7 mouse cellular contexts compared by ENCODE assay signal in genomic region chr12:13268826-13269449, GRCm38 (mm10). TPM values are rescaled to one million over a fixed set of nuclear protein-coding genes. Genes with fewer than 3 reads are reported as not detected.
DNase-seq lines count a peak whose midpoint lies in the region; ATAC-seq and TF ChIP-seq lines count a peak whose summit lies in the region.

TSS of gene Nbas (plus strand) at chr12:13269133.

- H3K4me1 ChIP-seq in intestine, postnatal 0 days (replicated peaks; ENCODE audit: control insufficient read depth, insufficient read depth, low read length), result 0 out of 2 replicates have a peak, but pooled peaks cover 7% of the 10 kb centered on the region
- H3K4me1 ChIP-seq in midbrain, embryonic 12.5 days, result peaks cover 8% of the 10 kb centered on the region
- peaks cover 8% of the 10 kb centered on the region; the same call in 1 of the 2 replicates for H3K4me1 ChIP-seq in small intestine, adult 2 months (ENCODE audit: control insufficient read depth, insufficient read depth, insufficient read length, low read length)

- H3K4me3 ChIP-seq in intestine, postnatal 0 days (ENCODE audit: low read depth, low read length), result peak within 1 kb of the TSS; percentile 87
- peak within 1 kb of the TSS; percentile 69 for H3K4me3 ChIP-seq in midbrain, embryonic 12.5 days
- H3K4me3 ChIP-seq in small intestine, adult 2 months (ENCODE audit: low read depth, low read length), result peak within 1 kb of the TSS; percentile 96

- no peak for TF ChIP-seq CTCF in intestine, postnatal 0 days (IDR thresholded peaks at IDR 0.05; ENCODE audit: low read depth)
- no peak for TF ChIP-seq CTCF in small intestine, adult 2 months (IDR thresholded peaks at IDR 0.05; ENCODE audit: extremely low read depth, insufficient read length, insufficient replicate concordance, low read depth, low read length)

- ATAC-seq in intestine, postnatal 0 days, result peak; percentile 87
- ATAC-seq in midbrain, embryonic 12.5 days (ENCODE audit: low FRiP score, low read depth), result peak; percentile 94

- H3K4me2 ChIP-seq in intestine, postnatal 0 days (replicated peaks; ENCODE audit: low read depth), result peak within 1 kb of the TSS; percentile 81
- peak within 1 kb of the TSS; percentile 62 for H3K4me2 ChIP-seq in midbrain, embryonic 12.5 days (replicated peaks)

- WGBS in intestine, postnatal 0 days, result 3% methylated on average over 38 of the region's 38 CpGs
- 3% methylated on average over 38 of the region's 38 CpGs for WGBS in midbrain, embryonic 12.5 days
- 3% methylated on average over 38 of the region's 38 CpGs for WGBS in small intestine, adult 2 months

- TF ChIP-seq POLR2A in small intestine, adult 2 months (IDR thresholded peaks at IDR 0.05; ENCODE audit: low read depth, low read length), result peak; percentile 57; the same call in 1 of the 2 replicates

- H3K27ac ChIP-seq in intestine, postnatal 0 days (ENCODE audit: low read depth, low read length), result peak within 1 kb of the TSS; percentile 58
- H3K27ac ChIP-seq in midbrain, embryonic 12.5 days (replicated peaks), result peak within 1 kb of the TSS; percentile 63
- peak within 1 kb of the TSS; percentile 44; the same call in 1 of the 2 replicates for H3K27ac ChIP-seq in small intestine, adult 2 months (ENCODE audit: insufficient read depth, low read depth, low read length)

- H3K9me3 ChIP-seq in intestine, postnatal 0 days (ENCODE audit: control insufficient read depth), result no peaks in the 10 kb centered on the region
- H3K9me3 ChIP-seq in midbrain, embryonic 12.5 days, result no peaks in the 10 kb centered on the region

- intact Hi-C loops in left cerebral cortex, postnatal 4 days (cut with DNase I), result no loop called here

- no peaks in the 10 kb centered on the region for H3K36me3 ChIP-seq in intestine, postnatal 0 days (ENCODE audit: control insufficient read depth, insufficient read depth)
- no peaks in the 10 kb centered on the region for H3K36me3 ChIP-seq in midbrain, embryonic 12.5 days
- H3K36me3 ChIP-seq in small intestine, adult 2 months (ENCODE audit: control insufficient read depth, insufficient read depth, low read length), result peaks cover under 1% of the 10 kb centered on the region; the same call in 1 of the 2 replicates

- H3K27me3 ChIP-seq in intestine, postnatal 0 days (replicated peaks; ENCODE audit: control insufficient read depth, insufficient read depth, low read length), result no peaks in the 10 kb centered on the region
- no peaks in the 10 kb centered on the region for H3K27me3 ChIP-seq in midbrain, embryonic 12.5 days
- H3K27me3 ChIP-seq in small intestine, adult 2 months (ENCODE audit: control insufficient read depth, insufficient read depth, low read length), result no peaks in the 10 kb centered on the region; the same call in 1 of the 2 replicates

- peak within 1 kb of the TSS; percentile 74 for H3K9ac ChIP-seq in intestine, postnatal 0 days (ENCODE audit: low read depth, low read length)
- H3K9ac ChIP-seq in midbrain, embryonic 12.5 days (replicated peaks), result peak within 1 kb of the TSS; percentile 74

- DNase-seq in adrenal gland, adult 2 months, result peak; percentile 93
- peak; percentile 87 for DNase-seq in embryo, embryonic 9.5 days (ENCODE audit: extremely low spot score)
- DNase-seq in gonadal fat pad, adult 2 months (ENCODE audit: low read depth), result no peak
- peak; percentile 86 for DNase-seq in left cerebral cortex, postnatal 4 days

RNA-seq across cellular contexts. Expression of gene Nbas, which starts in this region (rescaled TPM):
- total RNA-seq in adrenal gland, adult 2 months (2021), result 10 to 100 TPM; 23.2 to 31.4 TPM
- polyA plus RNA-seq in adrenal gland, adult 2 months (2012; rRNA removed), result 8.2 and 10.0 TPM in 2 replicates
- polyA plus RNA-seq in gonadal fat pad, adult 2 months (2012; rRNA removed), result 18.7 and 20.2 TPM in 2 replicates
- 13.9 TPM in 2 replicates for polyA plus RNA-seq in intestine, postnatal 0 days (2015; fragmentation: Nextera tagmentation; extraction: Ambion mirVana)
- total RNA-seq in left cerebral cortex, postnatal 4 days (2021), result 10 to 100 TPM; 33.9 to 37.2 TPM
- 17.6 and 18.6 TPM in 2 replicates for polyA plus RNA-seq in midbrain, embryonic 12.5 days (2016; fragmentation: Nextera tagmentation; extraction: Ambion mirVana)
- polyA plus RNA-seq in small intestine, adult 2 months (2012; rRNA removed), result 12.5 and 17.2 TPM in 2 replicates
